Mouse (Mus musculus): ENCODE measurements around the gene Crtc1. TPM values are rescaled to one million over a fixed set of nuclear protein-coding genes. Genes with fewer than 3 reads are reported as not detected.
A peak's percentile ranks its signal among the peaks of the same experiment; 100 is the strongest.

The Crtc1 gene
- polyA plus RNA-seq, 1 experiment from 2014 or later = 13.6 TPM

- Histone ChIP-seq H3K9ac (ENCODE audit: low read depth, low read length) (no peak overlapping the region), H3K4me3 (replicated peaks; ENCODE audit: low read depth, low read length) (0 out of 2 replicates have a peak overlapping the region, but pooled peaks have one; percentile 5), H3K27ac (no peak overlapping the region), H3K4me1 (replicated peaks; ENCODE audit: insufficient read depth, low read length) (peaks cover 18% of the 10 kb centered on the region), H3K27me3 (ENCODE audit: insufficient read depth, low read length) (peaks cover 51% of the 10 kb centered on the region), H3K4me2 (ENCODE audit: low read length) (peak overlapping the region; percentile 25; the same call in 1 of the 2 replicates), H3K9me3 (replicated peaks; ENCODE audit: low read length) (no peaks in the 10 kb centered on the region), H3K36me3 (ENCODE audit: insufficient read depth, low read length) (no peaks in the 10 kb centered on the region)
- WGBS = 5% methylated on average over 37 of the region's 37 CpGs
- no peak for TF ChIP-seq CTCF (IDR thresholded peaks at IDR 0.05; ENCODE audit: low read depth)
- ATAC-seq (replicated peaks; ENCODE audit: low FRiP score, low read depth) (no peak), DNase-seq (ENCODE audit: low spot score) (no peak)
Observed at GRCm38 (mm10) chr8:70376275-70376741, 63.1 kb downstream of the Crtc1 start.

- Histone ChIP-seq H3K27ac (no peak overlapping the region), H3K4me1 (replicated peaks; ENCODE audit: insufficient read depth, low read length) (peaks cover 18% of the 10 kb centered on the region), H3K9ac (ENCODE audit: low read depth, low read length) (no peak overlapping the region), H3K4me3 (replicated peaks; ENCODE audit: low read depth, low read length) (peak overlapping the region; percentile 31; the same call in 1 of the 2 replicates), H3K4me2 (ENCODE audit: low read length) (no peak overlapping the region; the same call in 1 of the 2 replicates), H3K9me3 (replicated peaks; ENCODE audit: low read length) (no peaks in the 10 kb centered on the region), H3K27me3 (ENCODE audit: insufficient read depth, low read length) (peaks cover 51% of the 10 kb centered on the region), H3K36me3 (ENCODE audit: insufficient read depth, low read length) (no peaks in the 10 kb centered on the region)
- TF ChIP-seq CTCF (IDR thresholded peaks at IDR 0.05; ENCODE audit: low read depth) = no peak
- ATAC-seq (replicated peaks; ENCODE audit: low FRiP score, low read depth) (no peak), DNase-seq (ENCODE audit: low spot score) (no peak)
- 5% methylated on average over 35 of the region's 35 CpGs for WGBS
Observed at GRCm38 (mm10) chr8:70375212-70375859, 64.0 kb downstream of the Crtc1 start.

GRCm38 (mm10) chr8:70374318-70374927 is 65.0 kb downstream of the Crtc1 start:
- 1% methylated on average over 50 of the region's 53 CpGs for WGBS
- Histone ChIP-seq H3K4me2 (ENCODE audit: low read length) (peak overlapping the region; percentile 57), H3K4me1 (replicated peaks; ENCODE audit: insufficient read depth, low read length) (peaks cover 18% of the 10 kb centered on the region), H3K27ac (no peak overlapping the region), H3K4me3 (replicated peaks; ENCODE audit: low read depth, low read length) (peak overlapping the region; percentile 31), H3K36me3 (ENCODE audit: insufficient read depth, low read length) (no peaks in the 10 kb centered on the region), H3K9ac (ENCODE audit: low read depth, low read length) (no peak overlapping the region), H3K9me3 (replicated peaks; ENCODE audit: low read length) (no peaks in the 10 kb centered on the region), H3K27me3 (ENCODE audit: insufficient read depth, low read length) (peaks cover 51% of the 10 kb centered on the region)
- DNase-seq (ENCODE audit: low spot score) (peak; percentile 74), ATAC-seq (replicated peaks; ENCODE audit: low FRiP score, low read depth) (peak; percentile 62)
- no peak for TF ChIP-seq CTCF (IDR thresholded peaks at IDR 0.05; ENCODE audit: low read depth)

- Histone ChIP-seq H3K4me1 (replicated peaks; ENCODE audit: insufficient read depth, low read length) (peaks cover 18% of the 10 kb centered on the region), H3K4me3 (replicated peaks; ENCODE audit: low read depth, low read length) (peak within 1 kb of the TSS; percentile 31), H3K9ac (ENCODE audit: low read depth, low read length) (0 out of 2 replicates have a peak within 1 kb of the TSS, but pooled peaks have one; percentile 18), H3K9me3 (replicated peaks; ENCODE audit: low read length) (no peaks in the 10 kb centered on the region), H3K27me3 (ENCODE audit: insufficient read depth, low read length) (peaks cover 51% of the 10 kb centered on the region), H3K4me2 (ENCODE audit: low read length) (peak within 1 kb of the TSS; percentile 57), H3K36me3 (ENCODE audit: insufficient read depth, low read length) (no peaks in the 10 kb centered on the region), H3K27ac (no peak within 1 kb of the TSS)
- DNase-seq (ENCODE audit: low spot score) (no peak), ATAC-seq (replicated peaks; ENCODE audit: low FRiP score, low read depth) (no peak)
- TF ChIP-seq CTCF (IDR thresholded peaks at IDR 0.05; ENCODE audit: low read depth) = no peak
- WGBS = 5% methylated on average over 47 of the region's 47 CpGs
Observed at GRCm38 (mm10) chr8:70373397-70374317, 65.7 kb downstream of the Crtc1 start, which contains the start of gene Comp. Gene Comp, plus strand, starts transcription at chr8:70373558.

- H3K4me2 ChIP-seq (ENCODE audit: low read length) = no peak overlapping the region
- 20% methylated on average over 6 of the region's 6 CpGs for WGBS
- no peak for TF ChIP-seq CTCF (IDR thresholded peaks at IDR 0.05; ENCODE audit: low read depth)
- no peaks in the 10 kb centered on the region for H3K9me3 ChIP-seq (replicated peaks; ENCODE audit: low read length)
- no peak overlapping the region for H3K9ac ChIP-seq (ENCODE audit: low read depth, low read length)
- no peak for ATAC-seq (replicated peaks; ENCODE audit: low FRiP score, low read depth)
- H3K4me3 ChIP-seq (replicated peaks; ENCODE audit: low read depth, low read length) = no peak overlapping the region
- H3K4me1 ChIP-seq (replicated peaks; ENCODE audit: insufficient read depth, low read length) = peaks cover 18% of the 10 kb centered on the region
- H3K27me3 ChIP-seq (ENCODE audit: insufficient read depth, low read length) = peaks cover 41% of the 10 kb centered on the region
- no peaks in the 10 kb centered on the region for H3K36me3 ChIP-seq (ENCODE audit: insufficient read depth, low read length)
- no peak for DNase-seq (ENCODE audit: low spot score)
- no peak overlapping the region for H3K27ac ChIP-seq
Observed at GRCm38 (mm10) chr8:70371951-70372350, 67.4 kb downstream of the Crtc1 start.

- H3K4me2 ChIP-seq (ENCODE audit: low read length) = no peak overlapping the region
- no peak overlapping the region for H3K4me3 ChIP-seq (replicated peaks; ENCODE audit: low read depth, low read length)
- DNase-seq (ENCODE audit: low spot score) = no peak
- no peak for TF ChIP-seq CTCF (IDR thresholded peaks at IDR 0.05; ENCODE audit: low read depth)
- WGBS = 83% methylated on average over 7 of the region's 7 CpGs
- H3K27me3 ChIP-seq (ENCODE audit: insufficient read depth, low read length) = peaks cover 28% of the 10 kb centered on the region
- no peaks in the 10 kb centered on the region for H3K9me3 ChIP-seq (replicated peaks; ENCODE audit: low read length)
- H3K4me1 ChIP-seq (replicated peaks; ENCODE audit: insufficient read depth, low read length) = peaks cover 13% of the 10 kb centered on the region; the same call in 1 of the 2 replicates
- ATAC-seq (replicated peaks; ENCODE audit: low FRiP score, low read depth) = no peak
- H3K36me3 ChIP-seq (ENCODE audit: insufficient read depth, low read length) = no peaks in the 10 kb centered on the region
- H3K27ac ChIP-seq = no peak overlapping the region
- H3K9ac ChIP-seq (ENCODE audit: low read depth, low read length) = no peak overlapping the region
Observed at GRCm38 (mm10) chr8:70370476-70370875, 68.9 kb downstream of the Crtc1 start.

All from kidney, postnatal 0 days (tissue).